Mouse (Mus musculus) large intestine, adult 2 months (tissue): Measurements from ENCODE around the gene Ugt1a10. TPM values are rescaled to one million over a fixed set of nuclear protein-coding genes. Genes with fewer than 3 reads are reported as not detected.
"Not testable (repeated sequence)": the region's sequence is repeated elsewhere in the genome, so short reads cannot be mapped to it uniquely, and the experiment has no call there.

Experiments
- DNase-seq: peaks from one replicate; pipeline ENCODE4 v3.0.0-alpha.2; 2012; ENCODE audit warnings: low read depth, low spot score
- WGBS: fragments of 180-500 bp; shearing (Covaris S2); methylation state at CpG from one replicate; pipeline ENCODE4 v1.1.7; 2018; 5-methylcytosine and 5-hydroxymethylcytosine counted together
- polyA plus RNA-seq: library from polyadenylated mRNA; depleted of rRNA; stranded (reverse); fragments of >200 nt; gene quantifications from 2 replicates; pipeline ENCODE4 v1.2.3, GENCODE M21; 2012

The Ugt1a10 gene
- polyA plus RNA-seq, 1 experiment = 0.24 TPM

DNA sequence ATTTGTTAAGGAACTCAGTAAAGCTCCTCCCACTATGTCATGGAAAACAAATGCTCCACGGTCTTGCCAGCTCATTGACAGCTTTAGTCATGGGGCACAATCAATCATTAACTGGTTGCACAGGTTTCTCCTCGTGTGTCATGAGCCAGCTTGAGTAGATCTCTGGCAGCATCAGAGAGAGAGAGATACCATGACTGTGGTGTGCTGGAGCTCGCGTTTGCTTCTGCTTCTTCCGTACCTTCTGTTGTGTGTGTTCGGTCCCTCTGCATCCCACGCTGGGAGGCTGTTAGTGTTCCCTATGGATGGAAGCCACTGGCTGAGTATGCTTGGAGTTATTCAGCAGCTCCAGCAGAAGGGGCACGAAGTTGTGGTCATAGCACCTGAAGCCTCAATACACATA, 156.6 kb downstream of the Ugt1a10 start, which contains the start of gene Ugt1a1:
TSS of gene Ugt1a1 (plus strand) at position 148 of the 400 bp plus-strand sequence.
- 46% methylated on average over 8 of the region's 8 CpGs for WGBS
- DNase-seq = peak; percentile 98

DNA sequence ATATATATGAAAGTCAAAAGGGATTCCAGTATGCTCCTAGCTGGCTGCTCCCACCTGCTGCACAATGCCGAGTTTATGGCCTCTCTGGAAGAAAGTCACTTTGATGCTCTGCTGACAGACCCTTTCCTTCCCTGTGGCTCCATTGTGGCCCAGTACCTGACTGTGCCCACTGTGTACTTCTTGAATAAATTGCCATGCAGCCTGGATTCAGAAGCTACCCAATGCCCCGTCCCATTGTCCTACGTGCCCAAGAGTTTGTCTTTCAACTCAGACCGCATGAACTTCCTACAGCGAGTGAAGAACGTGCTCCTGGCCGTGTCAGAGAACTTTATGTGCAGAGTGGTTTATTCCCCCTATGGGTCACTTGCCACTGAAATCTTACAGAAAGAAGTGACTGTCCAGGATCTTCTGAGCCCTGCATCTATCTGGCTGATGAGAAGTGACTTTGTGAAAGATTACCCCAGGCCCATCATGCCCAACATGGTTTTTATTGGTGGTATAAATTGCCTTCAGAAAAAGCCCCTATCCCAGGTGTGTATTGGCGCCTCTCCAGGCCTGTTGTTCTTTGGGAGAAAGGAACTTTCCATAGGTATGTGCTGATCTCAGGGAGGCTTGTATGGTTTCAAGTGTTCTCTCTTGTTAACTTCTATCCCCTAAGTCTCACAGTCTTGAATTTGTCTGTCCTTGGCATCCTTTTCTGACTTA, 157.3 kb downstream of the Ugt1a10 start:
- 48% methylated on average over 8 of the region's 8 CpGs for WGBS
- DNase-seq = no peak

DNA sequence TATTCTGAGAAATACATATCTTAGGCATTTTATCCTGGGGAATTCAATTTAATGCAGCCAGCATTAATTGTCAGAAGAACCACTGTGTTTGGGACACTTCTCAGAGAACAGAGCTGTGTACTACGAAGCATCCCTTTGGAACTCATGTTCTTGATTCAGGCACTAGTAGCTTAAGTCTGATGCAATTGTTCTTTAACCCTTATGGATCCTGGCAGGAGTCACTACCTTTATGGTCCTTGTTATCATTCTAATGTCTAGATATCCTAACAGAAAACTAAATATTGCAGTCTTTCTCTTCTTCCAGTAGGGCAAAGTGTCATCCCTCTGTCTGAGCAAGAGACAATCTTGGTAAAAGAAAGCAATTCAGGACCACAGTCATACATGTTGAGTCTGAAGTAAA, 157.9 kb downstream of the Ugt1a10 start:
- DNase-seq = no peak
- 59% methylated on average over 1 of the region's 1 CpGs for WGBS

DNA sequence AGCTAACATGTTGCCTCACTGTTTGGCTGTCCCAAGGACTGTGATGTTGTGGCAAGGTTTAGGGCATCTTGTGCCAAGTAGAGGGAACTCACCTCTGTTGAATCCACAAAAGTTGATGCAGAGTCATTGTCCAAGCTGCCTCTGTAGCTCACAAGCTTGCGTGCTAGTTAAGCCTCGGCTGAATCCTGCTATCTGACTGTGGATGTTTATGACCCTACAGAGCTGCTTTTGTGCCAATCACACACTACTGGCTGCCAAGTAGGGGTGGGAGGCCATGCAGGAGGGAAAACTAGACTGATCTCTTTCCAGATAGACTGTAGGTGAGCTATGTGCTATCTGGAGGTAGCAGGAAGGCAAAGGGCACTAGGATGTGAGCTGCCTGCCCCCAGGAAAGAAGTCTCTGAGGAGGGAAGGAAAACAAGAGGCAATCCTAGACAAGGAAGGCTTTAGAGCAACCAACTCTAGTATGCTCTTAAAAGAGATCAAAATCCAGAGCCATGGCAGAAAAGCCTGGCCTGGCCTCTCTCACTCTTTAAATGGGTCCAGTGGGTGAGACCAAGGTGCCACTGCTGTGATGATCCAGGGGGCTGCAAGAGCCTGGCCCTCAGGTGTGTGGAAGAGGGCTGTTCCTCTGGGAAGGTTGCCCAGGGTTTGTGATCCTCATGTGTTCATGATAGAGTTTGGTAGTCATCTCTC, 158.7 kb downstream of the Ugt1a10 start:
- peak; percentile 100 for DNase-seq
- WGBS = 42% methylated on average over 2 of the region's 2 CpGs

DNA sequence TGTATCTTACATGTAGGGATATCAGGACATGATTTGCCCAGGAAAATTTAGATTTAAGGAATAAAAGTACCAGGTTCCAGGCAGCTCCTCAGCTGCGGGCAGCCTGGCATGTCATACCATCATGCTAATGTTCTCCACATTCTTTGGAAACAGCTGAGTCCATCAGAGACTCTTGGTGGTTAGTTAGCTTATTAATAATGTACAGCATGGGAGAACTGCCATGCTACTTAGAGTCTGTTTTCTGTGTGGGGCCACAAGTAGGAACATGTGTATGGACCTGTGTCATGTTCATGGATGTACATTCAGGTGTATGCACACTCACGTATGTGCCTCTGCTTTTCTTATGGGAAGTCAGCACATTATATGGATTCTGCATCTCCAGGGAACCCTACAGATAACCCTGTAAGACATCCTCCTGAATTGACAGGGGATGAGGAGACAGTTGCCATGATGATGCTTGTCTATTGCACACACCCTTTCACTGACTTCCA, 159.3 kb downstream of the Ugt1a10 start:
- no peak for DNase-seq
- 69% methylated on average over 2 of the region's 2 CpGs for WGBS

DNA sequence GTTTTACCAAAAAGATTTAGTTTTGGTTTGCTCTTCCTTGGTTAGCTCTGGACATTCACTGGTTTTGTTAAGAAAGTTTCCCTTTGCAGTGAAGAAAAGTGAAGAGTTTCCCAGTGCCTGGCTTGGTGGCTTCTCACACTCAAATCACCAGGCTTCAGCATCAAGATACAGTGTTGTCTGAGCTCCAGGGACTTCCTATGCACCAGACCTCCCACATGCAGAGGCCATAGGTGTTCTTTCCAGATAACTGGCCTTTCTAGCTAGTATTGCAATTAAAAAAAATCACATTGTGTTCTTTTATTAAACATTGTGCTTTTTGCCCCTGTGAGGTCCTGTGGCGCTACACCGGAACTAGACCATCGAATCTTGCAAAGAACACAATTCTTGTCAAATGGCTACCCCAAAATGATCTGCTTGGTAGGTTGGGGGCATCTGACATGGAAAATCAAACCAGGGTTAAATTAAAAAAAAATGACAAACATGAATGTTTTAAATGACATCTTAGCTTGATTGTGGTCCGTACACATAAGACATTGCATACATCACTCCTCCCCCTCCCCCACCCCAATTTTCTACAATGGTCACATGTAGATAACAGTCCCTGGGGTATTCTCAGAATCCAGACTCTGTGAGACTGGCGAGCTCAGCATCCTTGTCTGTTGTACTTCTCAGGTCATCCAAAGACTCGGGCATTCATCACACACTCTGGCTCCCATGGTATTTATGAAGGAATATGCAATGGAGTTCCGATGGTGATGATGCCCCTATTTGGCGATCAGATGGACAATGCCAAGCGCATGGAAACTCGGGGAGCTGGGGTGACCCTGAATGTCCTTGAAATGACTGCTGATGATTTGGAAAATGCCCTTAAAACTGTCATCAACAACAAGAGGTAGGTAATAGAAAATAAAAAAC, 160.5 kb downstream of the Ugt1a10 start:
- no peak for DNase-seq
- WGBS = 71% methylated on average over 10 of the region's 10 CpGs

DNA sequence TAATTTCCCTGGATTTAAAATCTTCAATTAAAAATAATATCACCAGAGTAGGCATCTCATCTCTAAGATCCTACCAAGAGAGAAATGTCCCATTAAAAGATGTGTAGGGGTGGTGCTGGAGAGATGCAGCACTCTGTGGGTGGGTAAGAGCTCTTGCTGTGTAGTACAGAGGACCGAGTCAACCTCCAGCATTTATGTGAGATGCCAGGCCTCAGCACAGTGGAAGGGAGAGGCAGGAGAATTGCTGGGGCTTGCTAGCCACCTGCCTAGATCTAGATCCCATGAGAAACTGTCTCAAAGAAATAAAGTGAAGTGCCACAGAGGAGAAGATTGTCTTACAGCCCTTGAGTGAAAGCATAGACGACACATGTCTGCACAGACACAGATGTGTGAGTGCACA, 161.4 kb downstream of the Ugt1a10 start:
- no peak for DNase-seq
- 69% methylated on average over 2 of the region's 2 CpGs for WGBS

DNA sequence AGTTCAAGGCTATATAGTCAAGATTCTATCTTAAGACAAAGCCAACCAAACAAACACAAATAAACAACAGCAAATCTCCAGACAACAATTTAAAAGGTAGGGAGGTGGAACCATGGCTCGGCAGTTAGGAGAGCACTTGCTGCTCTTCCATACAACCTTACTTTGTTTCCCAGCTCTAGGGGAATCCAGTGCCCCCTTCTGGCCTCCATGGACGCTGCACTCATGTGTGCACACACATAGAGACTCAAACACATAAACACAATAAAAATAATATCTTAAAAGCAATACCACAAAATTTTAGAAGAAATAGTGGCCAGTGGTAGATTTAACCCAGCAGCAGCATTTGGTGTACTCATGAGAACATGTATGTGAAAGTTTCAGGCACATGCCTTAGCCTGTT, 162.0 kb downstream of the Ugt1a10 start:
- 68% methylated on average over 2 of the region's 2 CpGs for WGBS

DNA sequence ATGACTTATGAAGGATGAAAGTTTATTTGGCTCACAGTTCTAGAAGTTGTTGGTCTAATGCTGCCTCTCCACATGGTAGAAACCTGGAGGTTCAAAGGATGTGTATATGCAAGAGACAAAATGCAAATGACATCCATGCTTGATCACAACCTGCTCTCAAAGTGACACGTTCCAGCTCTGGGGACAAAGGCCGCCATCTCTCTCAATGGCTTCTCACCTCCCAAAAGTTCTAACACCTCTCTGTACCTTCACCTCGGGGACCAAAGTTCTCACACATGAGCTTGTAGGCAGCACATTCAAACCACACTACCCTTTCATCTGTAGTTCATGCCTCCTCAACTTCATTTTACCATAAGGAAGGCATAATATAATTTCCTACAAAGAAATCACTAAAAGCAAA, 162.4 kb downstream of the Ugt1a10 start:
- DNase-seq = no peak
- 36% methylated on average over 3 of the region's 3 CpGs for WGBS

More for the DNA sequence above, 162.0 kb downstream of the Ugt1a10 start:
- no peak for DNase-seq

DNA sequence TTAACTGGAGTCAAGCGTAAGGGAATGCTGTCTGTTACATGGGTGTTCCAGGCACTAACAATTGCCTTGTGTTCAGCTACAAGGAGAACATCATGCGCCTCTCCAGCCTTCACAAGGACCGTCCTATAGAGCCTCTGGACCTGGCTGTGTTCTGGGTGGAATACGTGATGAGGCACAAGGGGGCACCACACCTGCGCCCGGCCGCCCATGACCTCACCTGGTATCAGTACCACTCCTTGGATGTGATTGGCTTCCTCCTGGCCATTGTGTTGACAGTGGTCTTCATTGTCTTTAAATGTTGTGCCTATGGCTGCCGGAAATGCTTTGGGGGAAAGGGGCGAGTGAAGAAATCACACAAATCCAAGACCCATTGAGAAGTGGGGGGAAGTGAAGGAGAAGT, 162.9 kb downstream of the Ugt1a10 start:
- 78% methylated on average over 9 of the region's 9 CpGs for WGBS
- DNase-seq = no peak

DNA sequence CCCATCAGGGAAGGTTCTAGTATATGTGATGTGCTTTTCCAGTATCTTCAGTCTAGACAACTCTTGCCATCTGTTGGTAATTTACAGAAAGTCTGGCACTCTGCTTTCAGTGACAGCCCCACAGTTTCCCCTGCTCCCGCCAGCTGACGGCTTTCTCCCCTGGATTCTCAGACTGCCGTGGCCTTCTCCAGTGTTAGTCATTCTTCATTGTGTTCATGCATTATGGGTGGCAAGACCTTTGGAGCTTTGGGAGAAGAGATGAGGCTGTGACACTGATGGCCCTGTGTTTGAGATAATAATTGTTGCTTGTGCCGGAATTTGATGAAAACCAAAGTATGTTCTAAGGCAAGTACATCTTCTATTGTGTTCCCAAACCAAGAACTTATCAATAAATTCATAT, 163.4 kb downstream of the Ugt1a10 start:
- DNase-seq = no peak
- WGBS = 51% methylated on average over 4 of the region's 4 CpGs

DNA sequence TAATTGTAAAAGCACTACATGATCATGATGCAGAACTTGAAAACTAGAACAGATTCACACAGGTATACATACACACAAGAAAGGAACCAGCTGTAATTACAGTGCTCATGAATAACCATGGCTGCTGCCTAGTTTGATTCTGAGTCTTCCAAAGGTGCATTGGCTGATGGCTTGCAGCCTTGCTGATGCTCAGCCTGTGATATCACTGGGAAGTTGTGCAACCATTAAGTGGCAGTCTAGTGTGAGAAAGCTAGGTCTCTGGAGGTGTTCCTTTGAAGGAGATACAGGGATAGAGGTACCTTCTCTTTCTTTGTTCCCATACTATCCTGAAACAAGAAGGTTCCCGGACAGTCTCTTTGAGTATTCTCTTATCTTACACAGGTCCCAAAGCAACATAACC, 163.9 kb downstream of the Ugt1a10 start:
- no peak for DNase-seq
- 18% methylated on average over 1 of the region's 1 CpGs for WGBS

DNA sequence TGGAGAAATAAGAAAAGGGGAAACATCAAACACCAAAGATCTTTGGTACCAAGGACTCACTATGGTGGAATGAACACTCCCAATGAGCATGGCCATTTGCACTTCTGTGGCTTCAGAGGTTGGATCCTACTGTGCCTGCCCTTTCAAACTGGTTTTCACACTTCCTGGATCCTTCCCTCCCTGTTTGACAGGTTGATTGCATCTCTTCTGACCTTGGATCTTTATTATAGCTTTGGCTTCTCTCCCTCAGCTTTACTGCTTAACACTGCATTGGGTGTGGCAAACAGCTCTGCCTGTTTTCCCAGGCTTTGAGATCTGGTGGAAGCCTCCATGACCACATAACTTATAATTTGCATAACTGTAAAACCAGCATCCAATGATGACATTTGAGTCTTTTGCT, 165.1 kb downstream of the Ugt1a10 start:
- DNase-seq = peak; percentile 100

DNA sequence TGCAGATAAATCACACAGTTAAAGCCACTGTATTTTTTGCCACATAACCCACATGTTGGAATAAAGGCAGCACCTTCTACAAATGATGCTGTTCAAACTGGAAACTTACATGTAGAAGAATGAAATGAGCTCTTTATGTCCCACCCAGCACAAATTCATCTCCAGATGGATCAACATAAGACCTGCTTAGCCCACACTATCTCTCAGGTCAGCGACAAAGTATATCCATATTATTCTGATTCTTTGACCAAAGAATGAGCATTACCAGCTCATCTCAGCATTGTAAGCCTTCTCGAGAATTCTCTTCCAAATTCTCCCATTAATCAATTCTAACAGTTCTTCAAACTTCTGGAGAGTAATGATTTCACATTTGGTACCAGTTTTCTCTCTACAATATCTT, 167.0 kb downstream of the Ugt1a10 start:
- WGBS = 63% methylated on average over 2 of the region's 2 CpGs
- DNase-seq = no peak

DNA sequence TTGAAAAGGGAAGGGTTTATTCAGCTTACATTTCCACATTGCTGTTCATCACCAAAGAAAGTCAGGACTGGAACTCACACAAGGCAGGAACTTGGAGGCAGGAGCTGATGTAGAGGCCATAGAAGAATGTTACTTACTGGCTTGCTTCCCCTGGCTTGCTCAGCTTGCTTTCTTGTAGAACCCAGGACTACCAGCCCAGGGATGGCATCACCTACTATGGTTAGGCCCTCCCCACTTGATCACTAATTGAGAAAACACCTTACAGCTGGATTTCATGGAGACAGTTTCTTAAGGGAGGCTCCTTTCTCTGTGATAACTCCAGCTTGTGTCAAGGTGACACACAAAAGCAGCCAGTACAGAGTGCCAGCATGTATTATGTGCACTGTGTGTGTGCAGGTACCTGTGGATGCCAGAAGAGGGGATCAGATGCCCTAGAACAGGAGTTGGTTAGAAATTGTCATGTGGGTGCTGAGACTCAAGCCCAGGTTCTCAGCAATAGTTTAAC, 167.9 kb downstream of the Ugt1a10 start:
- not testable (repeated sequence) for DNase-seq

DNA sequence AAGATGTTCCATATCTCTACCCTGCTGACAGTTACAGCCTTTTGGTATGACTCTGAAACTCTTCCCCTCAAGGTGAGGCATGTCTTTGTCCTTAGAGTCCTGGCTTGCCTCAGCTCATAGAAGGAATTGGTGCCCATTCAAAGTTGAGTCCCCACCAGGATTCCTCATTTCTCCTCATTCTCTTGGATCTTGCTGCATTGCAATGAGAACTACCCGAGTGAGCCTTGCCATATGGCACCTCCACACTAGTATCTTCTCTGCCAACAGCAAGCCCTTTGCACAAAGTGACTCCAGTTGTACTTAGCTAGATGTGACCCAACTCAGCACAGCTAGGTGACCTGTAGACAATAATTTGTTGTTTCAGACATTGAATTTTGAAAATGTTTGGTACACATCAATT, 168.4 kb downstream of the Ugt1a10 start:
- DNase-seq = no peak
- WGBS = 57% methylated on average over 1 of the region's 1 CpGs

DNA sequence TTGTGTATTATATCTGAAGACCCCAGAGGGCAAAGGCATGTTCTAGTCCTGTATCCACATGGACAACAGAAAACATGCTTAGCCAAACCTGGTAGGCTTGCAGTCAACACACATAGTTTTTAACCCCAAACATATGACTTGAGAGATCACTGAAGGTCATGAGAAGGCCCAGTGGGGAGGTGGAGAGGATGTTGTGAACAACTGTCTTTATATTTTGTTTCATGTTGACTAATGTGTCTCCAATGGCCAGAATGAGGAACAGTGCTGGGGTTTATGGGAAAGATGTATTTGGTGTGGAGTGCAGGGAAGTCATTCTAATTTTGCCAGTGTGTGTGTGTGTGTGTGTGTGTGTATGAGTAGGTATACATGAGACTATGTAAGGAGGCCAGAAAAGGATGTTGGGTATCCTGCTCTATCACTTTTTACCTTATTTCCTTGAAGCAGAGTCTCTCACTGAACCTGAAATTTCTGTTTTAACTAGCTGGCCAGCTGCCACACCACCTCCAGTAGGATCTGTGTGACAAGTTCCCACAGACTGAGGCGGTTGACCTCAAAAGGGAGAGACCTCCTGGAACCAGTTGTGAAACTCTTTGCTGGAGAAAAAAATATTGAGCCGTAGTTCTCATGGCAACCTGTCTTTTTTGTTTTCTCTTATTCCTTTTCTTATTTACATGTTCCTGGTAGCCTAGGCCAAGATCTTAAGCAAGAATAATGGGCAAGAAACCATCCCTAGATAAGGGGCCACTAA, 169.0 kb downstream of the Ugt1a10 start:
- WGBS = 38% methylated on average over 2 of the region's 2 CpGs
- peak; percentile 97 for DNase-seq

DNA sequence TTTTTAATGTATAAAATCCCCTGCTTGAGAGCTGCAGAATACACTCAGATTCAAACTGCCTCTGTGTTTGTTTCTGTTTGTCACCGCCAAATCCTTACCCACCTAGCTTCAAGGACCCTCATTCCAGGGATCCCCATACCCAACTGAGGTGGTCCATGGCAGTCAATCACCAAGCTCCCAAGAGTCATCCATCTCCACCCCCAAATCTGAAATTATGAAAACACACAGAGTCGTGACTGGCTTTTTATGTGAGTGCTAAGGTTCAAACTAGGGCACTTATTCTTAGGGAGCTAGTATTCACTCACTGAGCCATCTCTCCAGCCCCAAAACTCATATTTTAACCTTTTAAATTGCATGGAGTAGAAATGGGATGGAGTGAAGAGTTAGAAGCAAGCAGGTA, 170.1 kb downstream of the Ugt1a10 start:
- 35% methylated on average over 2 of the region's 2 CpGs for WGBS
- not testable (repeated sequence) for DNase-seq

DNA sequence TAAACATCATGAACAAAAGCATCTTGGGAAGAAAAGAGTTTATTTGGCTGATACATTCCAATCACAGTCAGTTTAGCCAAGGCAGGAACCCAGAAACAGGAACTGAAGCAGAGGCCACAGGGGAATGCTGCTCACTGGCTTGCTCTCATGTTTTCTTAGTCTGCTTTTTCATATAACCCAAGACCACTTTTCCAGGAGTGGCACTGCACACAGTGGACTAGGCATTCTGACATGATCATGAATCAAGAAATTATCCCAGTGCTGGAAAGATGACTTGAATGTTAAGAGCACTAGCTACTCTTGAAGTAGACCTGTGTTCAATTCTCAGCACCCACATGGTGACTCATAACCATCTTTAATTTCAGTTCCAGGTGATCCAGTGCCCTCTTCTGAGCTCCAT, 170.6 kb downstream of the Ugt1a10 start:
- no peak for DNase-seq
